ENCODE assay signal across 15 mouse cellular contexts in genomic region chr3:88207451-88208100, GRCm38 (mm10). TPM values are rescaled to one million over a fixed set of nuclear protein-coding genes. Genes with fewer than 3 reads are reported as not detected.
DNase-seq lines count a peak whose midpoint lies in the region; ATAC-seq and TF ChIP-seq lines count a peak whose summit lies in the region.
"Had no signal": no experiment of that assay in that cellular context is flagged by ENCODE, and none has a peak within 500 bp of the region (broad histone marks: within the 10 kb centered on the region; RNA-seq: fewer than 3 reads in every experiment).

No protein-coding gene starts in this region.

- peaks cover 98% of the 10 kb centered on the region for H3K27me3 ChIP-seq in embryonic facial prominence, embryonic 12.5 days
- H3K27me3 ChIP-seq in hindbrain, embryonic 15.5 days, result no peaks in the 10 kb centered on the region
- H3K27me3 ChIP-seq in neural tube, embryonic 14.5 days (ENCODE audit: control insufficient read depth, insufficient read depth, low read length), result no peaks in the 10 kb centered on the region

- H3K9ac ChIP-seq in embryonic facial prominence, embryonic 12.5 days, result no peak overlapping the region
- H3K9ac ChIP-seq in hindbrain, embryonic 15.5 days, result peak overlapping the region; percentile 64
- H3K9ac ChIP-seq in neural tube, embryonic 14.5 days (replicated peaks; ENCODE audit: low read depth, low read length), result peak overlapping the region; percentile 95
- H3K9ac ChIP-seq: embryonic facial prominence, embryonic 13.5 days had no signal

- peak overlapping the region; percentile 81 for H3K4me3 ChIP-seq in layer of hippocampus, adult 2 months
- H3K4me3 ChIP-seq in embryonic facial prominence, embryonic 12.5 days, result no peak overlapping the region
- H3K4me3 ChIP-seq in hindbrain, embryonic 15.5 days, result peak overlapping the region; percentile 53
- peak overlapping the region; percentile 63 for H3K4me3 ChIP-seq in neural tube, embryonic 14.5 days (ENCODE audit: low read depth, low read length)
- H3K4me3 ChIP-seq: embryonic facial prominence, embryonic 13.5 days had no signal

- no peak for TF ChIP-seq CTCF in layer of hippocampus, adult 2 months (conservative IDR thresholded peaks at IDR 0.05)

- no peak overlapping the region for H3K4me2 ChIP-seq in embryonic facial prominence, embryonic 12.5 days (replicated peaks)
- peak overlapping the region; percentile 91 for H3K4me2 ChIP-seq in hindbrain, embryonic 15.5 days
- peak overlapping the region; percentile 93 for H3K4me2 ChIP-seq in neural tube, embryonic 14.5 days (ENCODE audit: low read depth, low read length)
- H3K4me2 ChIP-seq: embryonic facial prominence, embryonic 13.5 days had no signal

- H3K36me3 ChIP-seq in embryonic facial prominence, embryonic 12.5 days, result no peaks in the 10 kb centered on the region
- no peaks in the 10 kb centered on the region for H3K36me3 ChIP-seq in hindbrain, embryonic 15.5 days
- no peaks in the 10 kb centered on the region for H3K36me3 ChIP-seq in neural tube, embryonic 14.5 days (ENCODE audit: control insufficient read depth, insufficient read depth, low read length)
- H3K36me3 ChIP-seq: embryonic facial prominence, embryonic 13.5 days had no signal

- H3K27ac ChIP-seq in layer of hippocampus, adult 2 months, result peak overlapping the region; percentile 99
- H3K27ac ChIP-seq in embryonic facial prominence, embryonic 12.5 days, result 0 out of 2 replicates have a peak overlapping the region, but pooled peaks have one; percentile 2
- peak overlapping the region; percentile 96 for H3K27ac ChIP-seq in hindbrain, embryonic 15.5 days (replicated peaks)
- H3K27ac ChIP-seq in neural tube, embryonic 14.5 days (ENCODE audit: low read depth, low read length), result peak overlapping the region; percentile 99
- H3K27ac ChIP-seq: embryonic facial prominence, embryonic 13.5 days; stomach, postnatal 0 days had no signal

- H3K9me3 ChIP-seq in embryonic facial prominence, embryonic 12.5 days, result no peaks in the 10 kb centered on the region
- no peaks in the 10 kb centered on the region for H3K9me3 ChIP-seq in hindbrain, embryonic 15.5 days
- H3K9me3 ChIP-seq in neural tube, embryonic 14.5 days (ENCODE audit: control insufficient read depth, low read length), result no peaks in the 10 kb centered on the region
- H3K9me3 ChIP-seq: embryonic facial prominence, embryonic 13.5 days had no signal

- ATAC-seq in embryonic facial prominence, embryonic 12.5 days (ENCODE audit: insufficient number of reproducible peaks, insufficient read depth, low FRiP score, low TSS enrichment), result no peak
- ATAC-seq in hindbrain, embryonic 15.5 days (ENCODE audit: low FRiP score, low read depth), result peak; percentile 6; the same call in 1 of the 2 replicates
- ATAC-seq in neural tube, embryonic 14.5 days (ENCODE audit: low read depth), result no peak

- DNase-seq in layer of hippocampus, adult 2 months (ENCODE audit: low spot score in 2 of 2), result peak in 1 of 2 experiments; percentile 20
- DNase-seq in layer of hippocampus, postnatal 36 days, result no peak
- DNase-seq in embryo, embryonic 11 days, result no peak
- no peak for DNase-seq in yolk sac, embryonic 10.5 days (ENCODE audit: low spot score)
- DNase-seq in kidney, postnatal 36 days, result no peak
- DNase-seq: adrenal gland, postnatal 14 days; heart, postnatal 10 days had no signal

- H3K4me1 ChIP-seq in embryonic facial prominence, embryonic 12.5 days, result 0 out of 2 replicates have a peak, but pooled peaks cover 3% of the 10 kb centered on the region
- peaks cover 68% of the 10 kb centered on the region for H3K4me1 ChIP-seq in hindbrain, embryonic 15.5 days (replicated peaks)
- H3K4me1 ChIP-seq in neural tube, embryonic 14.5 days (ENCODE audit: control insufficient read depth, insufficient read depth, low read length), result peaks cover 59% of the 10 kb centered on the region

- 1% methylated on average over 15 of the region's 15 CpGs for WGBS in embryonic facial prominence, embryonic 12.5 days
- under 1% methylated on average over 15 of the region's 15 CpGs for WGBS in hindbrain, embryonic 15.5 days
- 0% methylated on average over 15 of the region's 15 CpGs for WGBS in neural tube, embryonic 14.5 days

RNA-seq across cellular contexts. Expression of gene Rhbg, which starts 46.9 kb away (rescaled TPM):
- not detected for total RNA-seq in layer of hippocampus, adult 2 months (2021)
- total RNA-seq in layer of hippocampus, postnatal 36 days (2021), result not detected
- 0.64 and 1.3 TPM in 2 replicates for polyA plus RNA-seq in embryonic facial prominence, embryonic 12.5 days (2016; fragmentation: Nextera tagmentation; extraction: Ambion mirVana)
- polyA plus RNA-seq in hindbrain, embryonic 15.5 days (2015; fragmentation: Nextera tagmentation; extraction: Ambion mirVana), result 0.55 and 0.60 TPM in 2 replicates
- 0.51 and 0.85 TPM in 2 replicates for polyA plus RNA-seq in neural tube, embryonic 14.5 days (2014; fragmentation: Nextera tagmentation; extraction: Ambion mirVana)
- total RNA-seq: gastrocnemius, adult 8-10 months; heart, postnatal 10 days; layer of hippocampus, adult 18-20 months; megakaryocyte progenitor cell, adult 5-6 weeks had no signal

Comparison
In these comparisons a context has a peak if more than half of its experiments do, and no peak if none do; other contexts are left out.
1. H3K27ac ChIP-seq: peak in every context shown above with its lines; median percentile 99 in layer of hippocampus, adult 2 months; 99 in neural tube, embryonic 14.5 days; 96 in hindbrain, embryonic 15.5 days; 2 in embryonic facial prominence, embryonic 12.5 days.